Mouse (Mus musculus): ENCODE results near the gene Frmpd1.

Frmpd1 gene

DNA sequence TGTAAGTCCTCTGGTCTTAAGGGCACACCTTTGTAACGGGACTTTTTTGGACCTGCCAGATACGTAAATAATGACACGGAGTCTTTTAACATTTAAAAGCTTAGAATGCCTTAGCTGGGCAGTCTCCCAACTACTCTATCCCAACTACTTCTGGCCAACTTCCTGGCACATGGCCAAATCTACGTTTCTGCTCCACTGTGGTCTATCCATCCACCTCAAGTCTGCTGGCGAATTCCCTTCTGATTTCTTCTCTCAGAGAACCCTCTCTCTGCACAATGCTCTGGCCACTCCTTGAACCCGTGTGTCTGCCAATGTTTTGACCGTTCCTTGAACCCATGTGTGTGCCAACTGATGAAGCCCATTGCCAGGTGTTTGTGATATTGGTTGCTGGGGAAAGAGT, 146.5 kb downstream of the Frmpd1 start:
- no peak for DNase-seq (ENCODE audit: low spot score in 2 of 2)

- DNase-seq (ENCODE audit: low spot score in 2 of 2): no peak
Measured at GRCm38 (mm10) chr4:45332466-45332865, 147.8 kb downstream of the Frmpd1 start.

Measured in spleen, postnatal 10 days (tissue).